Mouse (Mus musculus) embryonic facial prominence, embryonic 14.5 days (tissue): ENCODE results near the gene A3galt2. TPM values are rescaled to one million over a fixed set of nuclear protein-coding genes. Genes with fewer than 3 reads are reported as not detected.

ENCODE experiments used
- polyA plus RNA-seq: library from polyadenylated mRNA; unstranded; fragments of >200 nt; fragmentation: Nextera tagmentation; extraction: Ambion mirVana; gene quantifications from 2 replicates; pipeline ENCODE4 v1.2.1, GENCODE M21; 2014

A3galt2 gene
- polyA plus RNA-seq, 1 experiment from 2014 or later, result 0.13 TPM

Other genes with a start within 250 kb of the A3galt2 start
- 2.0 and 2.7 TPM in 2 replicates for gene Zscan20, start 145.3 kb upstream of the A3galt2 start, polyA plus RNA-seq
- gene Tlr12, start 136.7 kb upstream of the A3galt2 start, polyA plus RNA-seq, result 0.06 and 0.10 TPM in 2 replicates
- 51.0 and 55.1 TPM in 2 replicates for gene Phc2, start 100.7 kb upstream of the A3galt2 start, polyA plus RNA-seq
- gene Zfp362, start 50.7 kb downstream of the A3galt2 start, polyA plus RNA-seq, result 28.6 and 34.0 TPM in 2 replicates
- gene Trim62, start 128.2 kb downstream of the A3galt2 start, polyA plus RNA-seq, result 8.8 and 9.2 TPM in 2 replicates
- 20.0 and 27.1 TPM in 2 replicates for gene Azin2, start 207.1 kb downstream of the A3galt2 start, polyA plus RNA-seq
- gene Ak2, start 236.6 kb downstream of the A3galt2 start, polyA plus RNA-seq, result 135 and 142 TPM in 2 replicates